Mouse (Mus musculus): ENCODE data around the gene Entpd6. TPM values are rescaled to one million over a fixed set of nuclear protein-coding genes. Genes with fewer than 3 reads are reported as not detected.

Entpd6 gene
- total RNA-seq (2021) = 10 to 100 TPM; 50.3 to 51.1 TPM
- long read RNA-seq, experiment 1, transcript Entpd6-201 (14 exons, 2,540 nt) = major isoform, 42 of 74 reads
- long read RNA-seq, experiment 1, partial matches to known transcripts = 10 of 74 reads
- long read RNA-seq, experiment 1, other reads (novel, unspliced or antisense) = 22 of 74 reads
- long read RNA-seq, experiment 2, transcript Entpd6-201 (14 exons, 2,540 nt) = major isoform, 24 of 42 reads
- long read RNA-seq, experiment 2, partial matches to known transcripts = 7 of 42 reads
- long read RNA-seq, experiment 2, other reads (novel, unspliced or antisense) = 11 of 42 reads

DNA sequence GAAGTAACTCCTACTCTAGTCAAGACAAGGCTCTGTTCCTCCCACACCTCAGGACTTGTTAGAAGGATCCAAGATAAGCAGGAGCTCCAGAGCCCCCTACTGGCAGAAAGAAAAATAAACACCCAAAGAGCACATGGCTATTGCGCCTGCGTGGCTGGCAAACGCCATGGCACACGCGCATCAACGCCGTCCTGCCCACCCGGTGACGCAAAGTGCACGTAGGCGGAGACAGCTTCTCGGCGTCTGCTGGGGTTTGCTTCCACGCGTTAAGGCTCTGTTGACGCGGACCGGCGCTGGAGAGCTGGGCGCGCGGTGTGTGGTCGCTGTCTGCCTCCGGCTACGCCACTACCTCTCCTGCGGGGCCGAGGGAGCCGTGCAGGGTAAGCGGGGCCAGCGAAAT, at the start of gene Entpd6:
Gene Entpd6 (plus strand): TSS at position 189 of the 400 bp plus-strand sequence.
- DNase-seq (ENCODE audit: low spot score in 2 of 2) = peak; percentile 98 to 99

DNA sequence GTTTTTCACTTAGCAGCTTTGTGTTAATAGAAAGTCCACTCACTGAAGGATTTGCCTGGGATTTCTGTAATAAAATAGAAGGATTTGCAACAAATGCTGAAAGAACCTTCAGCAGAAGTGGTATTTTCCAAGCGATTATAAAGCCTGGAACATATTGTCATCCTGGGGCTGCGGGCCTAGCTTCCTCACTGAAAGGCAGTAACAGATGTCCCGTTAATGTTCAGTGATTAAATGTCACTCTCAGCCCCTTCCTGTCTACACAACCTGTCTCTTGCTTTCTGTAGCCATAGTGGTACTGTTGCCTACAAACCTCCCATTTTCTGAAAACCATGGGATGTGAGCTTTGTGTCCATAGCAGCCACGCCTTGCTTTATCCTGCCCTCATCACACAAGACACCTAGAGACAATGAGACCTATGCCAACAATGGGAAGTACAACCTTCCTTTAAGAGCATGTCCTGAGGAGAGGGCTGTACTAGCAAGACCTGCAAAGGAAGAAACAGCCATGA, 36.6 kb upstream of the Entpd6 start:
- no peak for DNase-seq (ENCODE audit: low spot score in 2 of 2)

- DNase-seq (ENCODE audit: low spot score in 2 of 2) = no peak
These were observed 12.9 kb upstream of the Entpd6 start for GRCm38 (mm10) chr2:150735756-150736576.

- DNase-seq (ENCODE audit: low spot score in 2 of 2) = no peak
These were observed 11.0 kb upstream of the Entpd6 start for GRCm38 (mm10) chr2:150737881-150738280.

- no peak for DNase-seq (ENCODE audit: low spot score in 2 of 2)
These were observed 8.5 kb upstream of the Entpd6 start for GRCm38 (mm10) chr2:150740145-150740841.

GRCm38 (mm10) chr2:150741405-150741804, 7.4 kb upstream of the Entpd6 start:
- DNase-seq (ENCODE audit: low spot score in 2 of 2) = no peak

GRCm38 (mm10) chr2:150745016-150745415, 3.8 kb upstream of the Entpd6 start:
- no peak for DNase-seq (ENCODE audit: low spot score in 2 of 2)

- no peak for DNase-seq (ENCODE audit: low spot score in 2 of 2)
These were observed 441 bp downstream of the Entpd6 start for GRCm38 (mm10) chr2:150749283-150749682.

GRCm38 (mm10) chr2:150750129-150750979, 1.5 kb downstream of the Entpd6 start:
- DNase-seq (ENCODE audit: low spot score in 2 of 2) = no peak

DNA sequence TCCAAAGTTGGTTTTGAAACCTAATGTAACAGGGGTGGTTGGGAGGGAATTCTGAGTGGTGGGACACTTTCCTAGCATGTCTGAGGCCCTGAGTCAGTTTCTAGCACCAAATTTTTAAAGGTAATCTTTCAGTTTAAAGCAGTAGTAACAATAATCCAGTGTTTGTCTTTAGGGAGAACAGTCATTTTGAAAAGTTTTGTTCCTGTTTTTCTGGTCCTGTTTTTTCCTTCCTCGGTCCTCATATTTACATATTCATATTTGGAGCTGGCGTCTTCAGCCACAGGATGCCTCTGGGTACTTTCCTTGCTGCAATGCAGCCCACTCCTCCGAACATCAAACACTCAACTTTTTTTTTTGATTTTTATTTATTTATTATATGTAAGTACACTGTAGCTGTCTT, 6.2 kb downstream of the Entpd6 start:
- DNase-seq (ENCODE audit: low spot score in 2 of 2) = no peak

DNA sequence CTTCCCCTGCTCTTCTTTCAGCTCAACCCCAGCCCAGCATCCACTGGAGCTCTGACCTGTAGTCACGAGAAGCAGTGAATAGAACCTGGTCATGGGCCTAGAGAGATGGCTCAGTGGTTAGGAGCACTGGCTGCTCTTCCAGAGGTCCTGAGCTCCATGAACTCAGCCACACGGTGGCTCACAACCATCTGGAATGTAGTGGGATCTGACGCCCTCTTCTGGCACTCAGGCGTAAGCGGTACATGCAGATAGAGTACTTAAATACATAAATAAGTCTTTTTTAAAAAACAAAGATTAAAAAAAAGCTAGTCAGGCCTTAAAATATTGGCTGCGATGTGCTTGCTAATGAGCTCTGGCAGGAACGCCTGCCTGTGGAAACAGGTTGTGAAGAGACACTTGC, 12.6 kb downstream of the Entpd6 start:
- no peak for DNase-seq (ENCODE audit: low spot score in 2 of 2)

- no peak for DNase-seq (ENCODE audit: low spot score in 2 of 2)
These were observed 16.8 kb downstream of the Entpd6 start for GRCm38 (mm10) chr2:150765619-150766018.

GRCm38 (mm10) chr2:150766083-150766862, 17.4 kb downstream of the Entpd6 start:
- no peak for DNase-seq (ENCODE audit: low spot score in 2 of 2)

DNA sequence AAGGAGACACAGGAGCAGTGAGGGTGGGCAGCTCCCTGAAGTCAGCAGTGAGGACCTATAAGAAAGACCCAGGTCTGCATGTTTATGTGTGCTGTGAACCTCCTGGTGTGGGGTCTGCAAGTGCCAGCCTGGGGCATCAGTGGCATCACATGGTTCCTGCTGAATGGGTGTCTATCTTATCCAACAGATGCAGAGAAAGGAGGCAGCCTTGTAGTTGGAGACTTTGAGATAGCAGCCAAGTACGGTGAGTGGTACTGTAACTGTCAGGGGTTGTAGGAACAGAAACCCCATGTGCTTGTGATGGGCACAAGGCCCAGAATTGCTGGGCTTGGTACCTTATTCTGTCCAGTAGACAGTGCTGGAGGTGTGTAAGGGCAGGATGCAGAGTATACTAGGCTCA, 19.8 kb downstream of the Entpd6 start:
- no peak for DNase-seq (ENCODE audit: low spot score in 2 of 2)

DNA sequence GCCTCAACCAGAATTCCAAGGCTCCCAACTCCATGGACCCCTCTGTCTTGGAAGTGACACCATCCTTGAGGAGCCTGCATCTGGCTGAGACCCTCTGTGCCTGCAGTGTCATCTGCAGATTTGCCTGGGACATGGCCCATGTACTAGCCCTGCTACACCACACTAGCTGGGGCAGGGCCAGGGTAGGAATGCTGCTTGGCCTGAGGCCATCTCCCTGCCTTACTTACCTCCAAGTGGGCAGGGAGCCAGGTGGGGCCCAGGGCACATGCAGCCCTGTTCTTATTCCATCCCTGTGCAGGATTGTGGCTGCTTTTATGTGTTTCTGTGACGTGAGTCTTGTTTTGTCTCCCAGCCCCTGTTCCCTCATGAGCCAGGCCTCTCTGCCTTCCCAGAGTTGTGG, 21.9 kb downstream of the Entpd6 start:
- no peak for DNase-seq (ENCODE audit: low spot score in 2 of 2)

DNA sequence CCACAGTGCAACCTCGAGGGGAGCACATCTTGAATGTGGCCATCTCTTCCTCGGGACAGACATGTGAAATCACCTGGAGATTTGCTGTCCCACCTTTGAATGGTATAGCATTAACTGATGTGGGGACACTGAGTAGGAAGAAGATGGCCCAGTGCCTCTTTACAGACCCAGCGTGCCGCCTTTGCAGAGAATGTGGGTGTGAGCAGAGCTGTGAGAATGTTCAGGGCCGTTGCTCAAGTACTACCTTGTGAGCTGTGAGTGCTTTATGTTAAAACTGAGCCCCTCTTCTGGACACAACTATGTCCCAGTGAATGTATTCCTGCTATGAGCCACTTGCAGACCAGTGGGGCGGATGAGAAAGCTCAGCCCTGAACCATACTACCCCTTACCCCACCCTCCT, 22.3 kb downstream of the Entpd6 start:
- DNase-seq (ENCODE audit: low spot score in 2 of 2) = no peak

GRCm38 (mm10) chr2:150771996-150772395, 23.2 kb downstream of the Entpd6 start:
- DNase-seq (ENCODE audit: low spot score in 2 of 2) = no peak

DNA sequence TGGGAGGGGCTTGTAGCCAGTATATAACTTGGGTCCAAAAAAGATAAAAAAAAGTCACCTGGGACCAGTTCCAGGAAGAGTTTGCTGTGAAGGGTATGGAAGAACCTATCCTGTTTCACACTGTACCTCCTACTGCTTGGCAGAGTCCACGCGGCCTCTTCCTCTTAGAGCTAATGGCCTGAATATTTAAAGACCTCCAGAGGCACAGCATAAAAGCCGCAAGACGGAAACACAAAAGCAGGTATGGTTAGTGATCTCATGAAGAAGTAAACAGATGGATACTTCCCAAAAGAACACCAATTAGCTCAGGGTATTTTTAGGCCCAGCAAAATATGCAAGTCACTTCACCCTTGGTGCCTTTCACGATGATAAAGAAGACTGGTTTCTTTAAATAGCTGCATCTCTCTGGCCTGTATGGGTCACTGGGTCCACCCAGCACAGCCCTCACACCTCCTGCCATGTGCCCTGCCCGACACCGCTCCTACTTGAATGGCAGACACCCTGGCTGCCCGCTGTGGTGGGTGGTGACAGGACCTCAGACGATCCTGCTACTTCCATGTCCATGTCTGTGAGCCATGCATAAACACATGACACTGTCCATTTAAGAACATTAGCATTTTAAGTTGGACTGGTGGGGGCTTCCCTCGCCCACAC, 23.8 kb downstream of the Entpd6 start:
- no peak for DNase-seq (ENCODE audit: low spot score in 2 of 2)

- no peak for DNase-seq (ENCODE audit: low spot score in 2 of 2)
These were observed 34.0 kb downstream of the Entpd6 start for GRCm38 (mm10) chr2:150782801-150783200.

Data from left cerebral cortex, adult 18-20 months (tissue).